Mouse (Mus musculus) heart, postnatal 0 days (tissue): Measurements from ENCODE around the gene Adamts8. TPM values are rescaled to one million over a fixed set of nuclear protein-coding genes. Genes with fewer than 3 reads are reported as not detected.
A peak's percentile ranks its signal among the peaks of the same experiment; 100 is the strongest.

Experiments used
- ATAC-seq: fragments of 200-750 bp; cut with Nextera tagmentation; 2 replicates; pipeline ENCODE4 v1.8.0; 2017; ENCODE audit warnings: low read depth, moderate number of reproducible peaks, moderate library complexity; ENCODE audit not compliant: insufficient read depth
- DNase-seq: peaks from one replicate; pipeline ENCODE4 v3.0.0-alpha.2; 2016; ENCODE audit warnings: low spot score
- H3K27ac ChIP-seq: fragments of 300-500 bp; sonication (generic); 2 replicates; pipeline ENCODE4 v1.5.1; 2014; ENCODE audit warnings: low read depth, mild to moderate bottlenecking
- H3K27me3 ChIP-seq: fragments of 300-500 bp; sonication (generic); 2 replicates; pipeline ENCODE4 v1.6.1; 2014; ENCODE audit warnings: low read length, mixed read lengths; ENCODE audit not compliant: control insufficient read depth, insufficient read depth
- H3K36me3 ChIP-seq: fragments of 300-500 bp; sonication (generic); replicated peaks from 2 replicates; pipeline ENCODE4 v1.6.1; 2014; ENCODE audit warnings: low read length, mixed read lengths; ENCODE audit not compliant: control insufficient read depth, insufficient read depth
- H3K4me1 ChIP-seq: fragments of 300-500 bp; sonication (generic); 2 replicates; pipeline ENCODE4 v1.6.1; 2014; ENCODE audit warnings: antibody characterized with exemption; ENCODE audit not compliant: control insufficient read depth, insufficient read depth
- H3K4me2 ChIP-seq: fragments of 300-500 bp; sonication (generic); 2 replicates; pipeline ENCODE4 v1.6.1; 2014; ENCODE audit warnings: low read depth, mild to moderate bottlenecking, low read length, moderate library complexity
- H3K4me3 ChIP-seq: fragments of 300-500 bp; sonication (generic); 2 replicates; pipeline ENCODE4 v1.5.1; 2014; ENCODE audit warnings: low read depth, low read length
- H3K9ac ChIP-seq: fragments of 300-500 bp; sonication (generic); replicated peaks from 2 replicates; pipeline ENCODE4 v1.6.1; 2014; ENCODE audit warnings: low read depth, low read length, mixed read lengths
- H3K9me3 ChIP-seq: fragments of 300-500 bp; sonication (generic); replicated peaks from 2 replicates; pipeline ENCODE4 v1.6.1; 2016; ENCODE audit warnings: low read length; ENCODE audit not compliant: control insufficient read depth
- CTCF ChIP-seq: IDR thresholded peaks from 2 replicates; pipeline ENCODE4 v1.5.1; 2016; ENCODE audit warnings: antibody characterized with exemption, control low read depth, low read depth
- EP300 ChIP-seq: IDR thresholded peaks from 2 replicates; pipeline ENCODE4 v1.6.1; 2016; ENCODE audit warnings: antibody characterized with exemption, low read depth
- WGBS: fragments of 180-500 bp; shearing (Covaris S2); extraction: QIAGEN DNeasy Blood & Tissue Kit; methylation state at CpG from one replicate; pipeline ENCODE4 v1.1.7; 2014; 5-methylcytosine and 5-hydroxymethylcytosine counted together
- polyA plus RNA-seq: library from polyadenylated mRNA; unstranded; fragments of >200 nt; fragmentation: Nextera tagmentation; extraction: Ambion mirVana; gene quantifications from 2 replicates; pipeline ENCODE4 v1.2.1, GENCODE M21; 2015
- total RNA-seq: library from RNA; depleted of rRNA; stranded (reverse); fragments of >200 nt; gene quantifications from 2 replicates; pipeline ENCODE4 v1.2.3, GENCODE M21; 2014; ENCODE audit warnings: low replicate concordance

Adamts8 gene
- total and polyA plus RNA-seq, 2 experiments from 2014 or later, result 9.2 to 24.3 TPM

DNA sequence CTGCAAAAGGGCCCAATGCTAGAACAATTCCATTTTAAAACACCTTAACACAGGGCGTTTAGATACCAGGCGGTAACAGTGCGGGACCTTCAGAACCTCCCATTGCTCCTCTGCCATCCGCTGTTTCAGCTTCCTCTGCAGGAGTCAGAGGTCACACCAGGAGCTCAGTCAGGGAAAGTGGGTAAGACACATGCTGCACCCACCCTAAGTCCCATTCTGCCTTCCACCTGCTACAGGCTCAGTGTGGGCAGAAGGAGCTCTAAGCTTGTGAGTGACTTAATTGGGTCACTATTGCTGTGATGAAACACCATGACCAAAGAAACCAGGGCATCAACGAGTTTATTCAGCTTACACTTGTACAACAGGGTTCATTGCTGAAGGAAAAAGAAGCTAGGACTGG is 50.7 kb downstream of the Adamts8 start:
- Histone ChIP-seq H3K4me3 (no peak overlapping the region), H3K36me3 (no peaks in the 10 kb centered on the region)
- no peak for ATAC-seq

DNA sequence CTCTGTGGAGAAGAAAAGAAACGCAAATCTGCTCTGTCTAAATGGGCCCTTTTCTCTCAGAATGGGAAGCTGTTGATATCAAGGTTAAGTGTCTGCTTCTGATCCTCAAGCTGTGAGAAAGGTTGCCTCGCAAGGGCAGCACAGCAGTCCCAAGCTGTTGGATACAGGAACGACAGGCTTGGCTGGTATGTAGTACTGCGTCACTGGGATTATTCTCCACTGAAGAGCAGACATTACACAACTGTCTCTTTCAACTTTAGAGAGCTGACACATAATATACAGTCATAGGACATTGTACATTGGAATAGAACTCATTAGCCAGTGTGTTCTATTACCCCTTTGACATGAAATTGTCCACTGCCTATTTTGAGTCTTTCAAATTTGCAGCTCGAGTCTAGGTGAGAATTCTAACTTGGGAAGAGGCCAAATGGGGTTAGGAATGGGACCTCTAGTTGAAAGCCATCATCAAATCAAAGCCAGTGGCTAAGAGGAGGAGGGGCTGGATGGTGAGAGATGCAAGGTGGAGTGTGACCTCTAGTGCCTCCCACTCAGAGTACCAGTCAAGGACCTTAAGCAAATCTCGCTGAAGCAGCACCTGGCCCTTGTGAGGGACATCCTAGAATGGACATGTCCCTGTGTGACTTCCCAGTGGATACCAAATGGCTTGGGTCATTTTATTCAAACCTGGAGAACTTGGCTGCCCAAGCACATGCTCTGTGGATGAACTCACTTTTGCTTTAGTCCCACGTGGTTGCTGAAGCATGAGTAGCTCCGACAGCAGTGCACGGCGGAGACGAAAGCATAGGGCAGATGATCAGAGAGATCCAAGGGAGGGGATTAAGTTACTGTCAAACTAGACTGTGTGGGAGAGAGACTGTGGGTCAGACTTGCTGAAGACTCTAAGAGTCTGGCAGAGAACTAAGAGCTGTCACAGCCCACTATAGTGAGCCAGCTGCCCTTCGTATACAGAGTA is 54.5 kb downstream of the Adamts8 start:
- Histone ChIP-seq H3K36me3 (no peaks in the 10 kb centered on the region), H3K9ac (no peak overlapping the region), H3K27me3 (no peaks in the 10 kb centered on the region), H3K4me3 (no peak overlapping the region), H3K4me1 (peaks cover 6% of the 10 kb centered on the region; the same call in 1 of the 2 replicates), H3K27ac (no peak overlapping the region), H3K4me2 (no peak overlapping the region), H3K9me3 (no peaks in the 10 kb centered on the region)
- no peak for TF ChIP-seq EP300
- no peak; the same call in 1 of the 2 replicates for TF ChIP-seq CTCF
- ATAC-seq (peak; percentile 27), DNase-seq (no peak)
- WGBS, result 57% methylated on average over 12 of the region's 12 CpGs

More for the DNA sequence above, 50.7 kb downstream of the Adamts8 start:
- Histone ChIP-seq H3K9me3 (no peaks in the 10 kb centered on the region), H3K27me3 (no peaks in the 10 kb centered on the region), H3K4me2 (no peak overlapping the region), H3K9ac (no peak overlapping the region), H3K4me1 (no peaks in the 10 kb centered on the region), H3K27ac (no peak overlapping the region)
- TF ChIP-seq EP300, result no peak
- no peak for TF ChIP-seq CTCF
- no peak for DNase-seq
- 84% methylated on average over 5 of the region's 5 CpGs for WGBS

- H3K36me3 ChIP-seq, result no peaks in the 10 kb centered on the region
- no peaks in the 10 kb centered on the region for H3K9me3 ChIP-seq
- no peak for TF ChIP-seq CTCF
- no peak for TF ChIP-seq EP300
- peaks cover 6% of the 10 kb centered on the region; the same call in 1 of the 2 replicates for H3K4me1 ChIP-seq
- DNase-seq (no peak), ATAC-seq (no peak)
- H3K4me3 ChIP-seq, result no peak overlapping the region
- no peaks in the 10 kb centered on the region for H3K27me3 ChIP-seq
- H3K4me2 ChIP-seq, result no peak overlapping the region
- 50% methylated on average over 10 of the region's 10 CpGs for WGBS
- H3K27ac ChIP-seq, result no peak overlapping the region
- no peak overlapping the region for H3K9ac ChIP-seq
Observed at GRCm38 (mm10) chr9:31000641-31001040, 58.3 kb downstream of the Adamts8 start.

DNA sequence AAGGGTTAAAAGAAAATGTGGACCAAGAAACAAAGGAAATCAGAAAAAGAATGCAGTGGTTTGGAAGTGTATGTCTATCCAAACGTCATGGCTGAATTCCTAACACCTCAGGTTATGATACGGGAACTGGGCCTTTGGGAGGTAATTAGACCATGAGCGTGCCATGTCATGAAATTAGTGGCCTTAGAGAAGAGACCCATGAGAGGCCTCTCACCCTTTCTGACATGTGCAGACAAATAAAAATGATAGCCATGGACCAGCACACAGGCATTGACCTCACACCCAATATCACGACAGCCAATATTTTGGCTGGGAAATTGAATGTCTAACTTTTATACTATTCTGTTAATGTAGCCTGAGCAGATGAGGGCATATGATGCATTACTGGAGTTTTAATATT is 60.2 kb downstream of the Adamts8 start:
- Histone ChIP-seq H3K36me3 (no peaks in the 10 kb centered on the region), H3K27me3 (no peaks in the 10 kb centered on the region), H3K4me3 (no peak overlapping the region), H3K4me2 (no peak overlapping the region), H3K4me1 (peaks cover 6% of the 10 kb centered on the region; the same call in 1 of the 2 replicates), H3K9me3 (no peaks in the 10 kb centered on the region), H3K27ac (no peak overlapping the region), H3K9ac (no peak overlapping the region)
- WGBS, result 73% methylated on average over 4 of the region's 4 CpGs
- ATAC-seq (no peak), DNase-seq (no peak)
- no peak for TF ChIP-seq EP300
- no peak for TF ChIP-seq CTCF

DNA sequence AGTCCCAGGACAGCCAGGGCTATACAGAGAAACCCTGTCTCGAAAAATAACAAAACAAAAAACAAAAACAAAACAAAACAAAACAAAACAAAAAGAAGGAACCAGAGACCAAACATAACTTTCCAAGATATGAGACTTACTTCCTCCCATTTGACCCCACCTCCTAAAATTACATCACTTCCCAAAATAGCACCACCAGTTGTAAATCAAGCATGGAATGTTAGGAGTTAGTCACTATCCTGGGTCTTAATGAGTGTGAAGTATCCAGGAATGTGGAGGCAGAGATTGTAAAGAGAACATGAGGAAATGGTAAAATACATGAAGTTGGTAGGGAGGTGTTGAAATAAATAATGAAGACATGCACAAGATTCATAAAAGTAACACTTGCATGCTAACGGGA is 67.0 kb downstream of the Adamts8 start:
- H3K4me2 ChIP-seq, result no peak overlapping the region
- no peak for TF ChIP-seq EP300
- TF ChIP-seq CTCF, result no peak
- H3K36me3 ChIP-seq, result no peaks in the 10 kb centered on the region
- H3K9ac ChIP-seq, result no peak overlapping the region
- H3K9me3 ChIP-seq, result no peaks in the 10 kb centered on the region
- 76% methylated on average over 2 of the region's 2 CpGs for WGBS
- peaks cover 6% of the 10 kb centered on the region; the same call in 1 of the 2 replicates for H3K4me1 ChIP-seq
- ATAC-seq, result no peak
- no peak overlapping the region for H3K27ac ChIP-seq
- no peak for DNase-seq
- H3K4me3 ChIP-seq, result no peak overlapping the region
- H3K27me3 ChIP-seq, result no peaks in the 10 kb centered on the region
